Mouse (Mus musculus): ENCODE results near the gene Rbms3. TPM values are rescaled to one million over a fixed set of nuclear protein-coding genes. Genes with fewer than 3 reads are reported as not detected.

The Rbms3 gene
- total RNA-seq, 2 experiments from 2014 or later, result not detected

- no peak for ATAC-seq (replicated peaks; ENCODE audit: poor library complexity)
Observed at GRCm38 (mm10) chr9:117192565-117193540, 436.9 kb downstream of the Rbms3 start.

GRCm38 (mm10) chr9:117192093-117192492, 437.6 kb downstream of the Rbms3 start:
- no peak for ATAC-seq (replicated peaks; ENCODE audit: poor library complexity)

DNA sequence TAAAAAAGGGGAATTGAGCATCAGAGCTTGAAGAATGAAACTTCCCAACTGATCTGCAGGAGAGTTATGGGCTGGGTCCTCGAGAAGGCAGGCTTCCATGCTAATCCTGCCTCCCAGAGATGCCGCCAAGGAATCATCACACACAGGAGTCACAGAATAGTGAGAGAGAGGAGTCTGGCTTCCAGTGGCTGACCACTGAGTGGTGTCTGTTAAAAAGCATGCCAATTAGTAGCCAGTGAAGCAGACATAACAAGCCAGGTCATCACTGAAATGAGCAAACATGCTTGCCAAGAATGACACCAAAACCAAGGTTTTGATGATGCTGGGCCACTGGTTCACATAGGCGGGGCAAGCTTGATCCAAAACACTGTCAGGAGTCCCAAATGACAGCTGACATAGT, 441.3 kb downstream of the Rbms3 start:
- ATAC-seq (replicated peaks; ENCODE audit: poor library complexity), result no peak

DNA sequence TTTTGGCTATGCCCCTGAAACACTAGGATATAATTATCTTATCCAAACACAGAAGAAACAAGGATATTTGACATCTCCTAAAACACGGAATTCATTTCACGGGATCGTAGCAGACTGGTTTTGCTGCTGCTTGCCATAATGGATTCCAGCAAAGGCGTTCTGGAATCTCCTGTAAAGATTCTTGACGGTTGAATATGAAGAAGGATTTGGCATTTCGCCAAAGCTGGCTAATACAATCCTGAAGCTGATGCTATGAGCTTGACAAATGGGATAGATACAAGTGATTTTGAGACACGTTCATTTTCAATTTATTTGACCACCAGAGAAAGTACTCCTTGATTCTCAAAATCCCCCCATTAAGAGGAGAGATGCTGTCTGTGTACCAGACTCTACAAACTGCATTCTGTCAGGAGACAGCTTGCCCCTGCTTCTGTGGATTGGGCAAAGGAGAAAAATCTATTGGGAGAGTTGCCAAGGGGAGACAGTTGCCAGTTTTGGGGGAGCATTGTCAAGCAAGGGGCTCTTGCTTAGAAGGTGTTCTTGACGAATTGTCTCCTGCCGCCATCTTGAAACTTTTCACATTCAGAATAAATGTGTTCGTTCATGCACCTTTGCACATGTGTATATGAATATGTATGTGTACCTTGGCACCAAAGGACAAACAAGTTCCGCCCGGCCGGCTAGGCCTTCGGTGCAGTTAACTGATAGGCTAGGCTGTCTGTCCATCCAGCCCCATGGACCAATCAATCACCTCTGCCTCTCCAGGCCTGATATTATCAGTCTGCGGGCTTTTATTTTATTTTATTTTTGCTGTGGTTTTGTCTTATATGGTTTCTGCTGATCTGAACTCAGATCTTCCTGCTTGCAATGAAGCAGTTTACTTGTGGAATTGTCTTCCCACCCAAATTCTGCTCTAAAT, 442.3 kb downstream of the Rbms3 start:
- ATAC-seq (replicated peaks; ENCODE audit: poor library complexity), result no peak

GRCm38 (mm10) chr9:117180658-117181057, 449.1 kb downstream of the Rbms3 start:
- no peak for ATAC-seq (replicated peaks; ENCODE audit: poor library complexity)

DNA sequence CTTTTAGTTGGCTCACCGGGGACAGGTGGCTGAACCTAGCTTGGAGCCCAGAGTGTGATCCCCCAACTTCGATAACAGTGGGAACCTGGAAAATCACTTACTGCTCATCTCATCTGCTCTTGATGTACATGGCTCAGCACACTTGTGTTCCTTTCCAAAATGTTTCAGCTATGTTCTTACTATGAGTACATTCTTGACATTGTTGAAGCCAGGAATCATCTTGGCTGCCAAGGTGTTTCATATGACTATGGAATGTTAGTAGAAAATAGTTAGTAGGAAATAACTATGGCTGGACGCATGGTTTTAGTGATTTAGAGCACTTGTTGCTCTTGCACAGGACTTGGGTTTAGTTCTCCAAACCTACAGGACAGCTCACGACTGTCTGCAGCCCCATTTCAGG, 451.3 kb downstream of the Rbms3 start:
- no peak for ATAC-seq (replicated peaks; ENCODE audit: poor library complexity)

GRCm38 (mm10) chr9:117172526-117172925, 457.2 kb downstream of the Rbms3 start:
- no peak for ATAC-seq (replicated peaks; ENCODE audit: poor library complexity)

DNA sequence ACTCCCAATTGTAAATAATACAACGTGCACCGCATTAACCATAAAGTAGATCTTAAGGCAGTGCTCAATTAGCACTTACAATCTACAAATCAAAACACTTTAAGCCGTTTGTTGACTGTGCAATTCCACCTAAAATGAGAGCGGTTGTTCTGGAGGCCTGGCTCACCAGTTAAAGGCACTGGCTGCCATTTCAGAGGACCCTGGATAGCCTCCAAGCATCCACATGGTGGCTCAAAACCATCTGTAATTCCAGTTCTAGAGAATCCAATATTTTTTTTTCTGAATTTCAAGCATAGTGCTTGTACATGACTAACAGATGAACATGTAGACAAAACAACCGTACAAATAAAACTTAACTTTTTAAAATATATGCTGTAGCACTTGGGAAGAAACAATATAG, 460.5 kb downstream of the Rbms3 start:
- ATAC-seq (replicated peaks; ENCODE audit: poor library complexity), result no peak

DNA sequence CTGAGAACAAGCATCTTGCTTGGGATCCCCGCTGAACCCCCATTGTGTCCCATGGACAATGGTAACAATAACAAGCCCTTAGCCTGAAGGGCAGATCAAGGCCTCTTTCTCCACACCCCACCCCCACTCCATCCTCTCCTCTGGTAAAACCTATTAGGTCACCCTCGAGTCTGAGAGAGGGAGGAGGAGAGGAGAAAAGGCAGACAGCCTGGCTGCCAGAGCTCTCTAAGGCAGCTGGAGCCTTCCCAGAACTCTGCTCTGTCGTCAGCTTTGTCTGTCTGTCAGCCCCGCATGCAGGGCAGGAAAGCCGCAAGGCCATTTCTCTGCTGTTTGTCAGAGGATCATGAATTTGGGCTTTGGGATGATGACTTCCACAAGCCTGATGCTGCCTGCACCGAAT, 466.6 kb downstream of the Rbms3 start:
- ATAC-seq (replicated peaks; ENCODE audit: poor library complexity), result no peak

GRCm38 (mm10) chr9:117161150-117161549, 468.6 kb downstream of the Rbms3 start:
- no peak for ATAC-seq (replicated peaks; ENCODE audit: poor library complexity)

DNA sequence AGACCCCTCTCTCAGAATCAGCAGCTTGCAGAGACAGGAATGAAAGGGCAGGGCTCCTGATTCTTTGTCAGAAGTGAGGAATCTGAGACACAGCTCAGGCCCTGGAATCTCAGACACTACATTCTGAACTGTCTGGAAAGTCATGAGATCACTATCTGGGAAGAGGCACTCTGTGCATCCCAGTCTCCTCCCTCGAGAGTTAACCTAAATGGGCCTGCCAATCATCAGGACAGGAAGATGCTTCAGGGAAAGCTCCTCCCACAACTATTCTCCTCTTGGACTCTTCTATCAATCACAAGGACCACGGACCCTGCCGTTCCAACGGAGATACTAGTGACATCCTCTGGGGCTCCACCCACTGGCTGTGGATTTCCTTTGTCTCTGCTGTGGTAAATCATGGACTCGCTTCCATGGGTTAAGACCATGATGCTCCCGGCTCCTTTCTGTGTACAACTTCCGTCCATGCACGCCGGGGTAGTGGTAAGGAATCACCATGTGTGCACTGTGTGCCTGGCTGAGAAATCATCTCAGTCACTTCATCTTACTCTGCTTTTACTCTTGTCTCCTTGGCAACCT, 473.3 kb downstream of the Rbms3 start:
- ATAC-seq (replicated peaks; ENCODE audit: poor library complexity), result no peak

GRCm38 (mm10) chr9:117154590-117154989, 475.1 kb downstream of the Rbms3 start:
- ATAC-seq (replicated peaks; ENCODE audit: poor library complexity), result no peak

DNA sequence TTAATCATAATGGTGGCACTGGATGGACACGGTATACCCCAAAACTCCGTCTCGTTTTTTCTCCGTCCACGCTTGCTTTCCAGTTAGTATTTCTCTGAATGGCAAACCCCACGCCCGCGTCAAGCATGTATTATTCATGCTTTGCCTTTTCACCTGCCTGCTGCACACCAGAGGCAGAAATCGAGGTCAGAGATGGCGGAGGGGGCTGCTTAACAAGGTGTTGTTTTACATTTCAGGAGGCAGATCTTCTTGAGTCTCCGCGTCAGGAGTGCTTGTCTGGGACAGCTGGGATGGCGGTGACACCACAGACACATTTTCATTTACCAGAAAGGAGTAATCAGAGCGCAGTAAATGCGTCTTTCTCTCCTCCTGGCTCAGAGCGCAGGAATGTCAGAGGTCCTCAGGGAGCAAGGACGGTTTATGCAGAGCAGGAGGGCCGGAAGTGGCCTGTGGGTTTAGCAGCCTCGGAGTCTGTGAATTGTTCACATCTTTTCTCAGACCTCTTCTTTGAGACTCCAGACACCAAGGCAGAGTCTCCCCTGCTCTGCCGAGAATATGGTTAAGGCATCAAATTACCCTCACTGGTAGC, 475.9 kb downstream of the Rbms3 start:
- ATAC-seq (replicated peaks; ENCODE audit: poor library complexity), result peak; percentile 26; the same call in 1 of the 2 replicates

- no peak for ATAC-seq (replicated peaks; ENCODE audit: poor library complexity)
Observed at GRCm38 (mm10) chr9:117151951-117152350, 477.8 kb downstream of the Rbms3 start.

GRCm38 (mm10) chr9:117144057-117144723, 485.5 kb downstream of the Rbms3 start:
- no peak for ATAC-seq (replicated peaks; ENCODE audit: poor library complexity)

- no peak for ATAC-seq (replicated peaks; ENCODE audit: poor library complexity)
Observed at GRCm38 (mm10) chr9:117139971-117140370, 489.7 kb downstream of the Rbms3 start.

- ATAC-seq (replicated peaks; ENCODE audit: poor library complexity), result peak; percentile 47
Observed at GRCm38 (mm10) chr9:117136410-117136809, 493.3 kb downstream of the Rbms3 start.

- ATAC-seq (replicated peaks; ENCODE audit: poor library complexity), result peak; percentile 59
Observed at GRCm38 (mm10) chr9:117134043-117134442, 495.7 kb downstream of the Rbms3 start.

DNA sequence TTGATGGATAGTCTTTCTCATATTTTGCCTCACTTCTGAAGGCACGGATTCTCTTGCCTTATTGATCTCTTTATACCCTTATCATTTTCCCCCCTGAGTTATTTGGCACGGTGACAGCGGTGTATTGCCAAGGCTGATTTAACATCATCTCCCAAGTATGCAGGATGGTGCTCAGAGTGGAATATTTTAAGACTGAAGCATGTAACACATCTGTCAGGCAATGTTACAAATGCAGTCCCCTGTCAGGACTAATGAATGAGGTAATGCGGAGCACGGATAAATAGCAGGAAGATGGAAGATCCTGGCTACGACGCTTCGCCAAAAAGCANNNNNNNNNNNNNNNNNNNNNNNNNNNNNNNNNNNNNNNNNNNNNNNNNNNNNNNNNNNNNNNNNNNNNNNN, 502.9 kb downstream of the Rbms3 start:
- no peak for ATAC-seq (replicated peaks; ENCODE audit: poor library complexity)

GRCm38 (mm10) chr9:117125844-117126243, 503.9 kb downstream of the Rbms3 start:
- no peak for ATAC-seq (replicated peaks; ENCODE audit: poor library complexity)
